Mouse (Mus musculus) lung, embryonic 14.5 days (tissue): ENCODE results near the gene Mapk3. TPM values are rescaled to one million over a fixed set of nuclear protein-coding genes. Genes with fewer than 3 reads are reported as not detected.

ENCODE experiments used
- ATAC-seq: fragments of 200-750 bp; cut with Nextera tagmentation; 2 replicates; pipeline ENCODE4 v1.8.0; 2017; ENCODE audit warnings: mild to moderate bottlenecking, moderate TSS enrichment, moderate library complexity; ENCODE audit not compliant: insufficient read depth
- DNase-seq: peaks from one replicate; pipeline ENCODE4 v3.0.0-alpha.2; 2015
- H3K27ac ChIP-seq: fragments of 300-500 bp; sonication (generic); 2 replicates; pipeline ENCODE4 v1.5.1; 2014; ENCODE audit warnings: low read depth, mild to moderate bottlenecking, moderate library complexity
- H3K27me3 ChIP-seq: fragments of 300-500 bp; sonication (generic); 2 replicates; pipeline ENCODE4 v1.6.1; 2014; ENCODE audit warnings: low read length, control low read depth; ENCODE audit not compliant: insufficient read depth
- H3K36me3 ChIP-seq: fragments of 300-500 bp; sonication (generic); 2 replicates; pipeline ENCODE4 v1.6.1; 2014; ENCODE audit warnings: control low read depth; ENCODE audit not compliant: insufficient read depth
- H3K4me1 ChIP-seq: fragments of 300-500 bp; sonication (generic); 2 replicates; pipeline ENCODE4 v1.6.1; 2014; ENCODE audit warnings: antibody characterized with exemption, control low read depth; ENCODE audit not compliant: insufficient read depth
- H3K4me2 ChIP-seq: fragments of 300-500 bp; sonication (generic); 2 replicates; pipeline ENCODE4 v1.6.1; 2014; ENCODE audit warnings: mild to moderate bottlenecking
- H3K4me3 ChIP-seq: fragments of 300-500 bp; sonication (generic); 2 replicates; pipeline ENCODE4 v1.5.1; 2014; ENCODE audit warnings: low read depth, low read length
- H3K9ac ChIP-seq: fragments of 300-500 bp; sonication (generic); 2 replicates; pipeline ENCODE4 v1.6.1; 2014
- H3K9me3 ChIP-seq: fragments of 300-500 bp; sonication (generic); 2 replicates; pipeline ENCODE4 v1.6.1; 2016; ENCODE audit warnings: low read depth, low read length, control low read depth
- CTCF ChIP-seq: IDR thresholded peaks from 2 replicates; pipeline ENCODE4 v1.5.1; 2016; ENCODE audit warnings: antibody characterized with exemption, low read depth
- WGBS: fragments of 180-500 bp; shearing (Covaris S2); extraction: QIAGEN DNeasy Blood & Tissue Kit; methylation state at CpG from one replicate; pipeline ENCODE4 v1.1.7; 2014; 5-methylcytosine and 5-hydroxymethylcytosine counted together
- polyA plus RNA-seq: library from polyadenylated mRNA; unstranded; fragments of >200 nt; fragmentation: Nextera tagmentation; extraction: Ambion mirVana; gene quantifications from 2 replicates; pipeline ENCODE4 v1.2.1, GENCODE M21; 2014

Gene Mapk3
- polyA plus RNA-seq, 1 experiment from 2014 or later, result 117 TPM

DNA sequence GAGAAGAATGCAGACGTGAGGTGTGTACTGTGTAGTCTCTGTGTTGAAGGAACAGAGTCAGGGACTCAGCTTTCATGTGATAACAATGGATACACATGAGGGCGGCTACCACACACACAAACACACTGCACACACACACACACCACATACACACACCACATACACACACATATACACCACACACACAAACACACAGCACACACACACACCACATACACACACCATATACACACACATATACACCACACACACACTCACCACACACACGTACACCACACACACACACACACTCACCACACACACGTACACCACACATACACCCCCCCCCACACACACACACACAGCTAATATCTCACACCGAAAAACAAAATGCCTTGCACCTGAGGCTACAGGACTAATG is 17.9 kb upstream of the Mapk3 start:
- no peak overlapping the region for H3K27ac ChIP-seq
- 67% methylated on average over 5 of the region's 5 CpGs for WGBS
- no peak for DNase-seq

GRCm38 (mm10) chr7:126741964-126742482 is 17.4 kb upstream of the Mapk3 start:
- H3K4me3 ChIP-seq, result no peak overlapping the region
- no peak for ATAC-seq
- TF ChIP-seq CTCF, result no peak

More for the DNA sequence above, 17.9 kb upstream of the Mapk3 start:
- H3K9me3 ChIP-seq, result no peaks in the 10 kb centered on the region
- H3K4me1 ChIP-seq, result no peaks in the 10 kb centered on the region
- H3K36me3 ChIP-seq, result no peaks in the 10 kb centered on the region
- no peak for TF ChIP-seq CTCF
- H3K4me2 ChIP-seq, result no peak overlapping the region
- no peak for ATAC-seq
- H3K4me3 ChIP-seq, result no peak overlapping the region
- H3K9ac ChIP-seq, result no peak overlapping the region
- H3K27me3 ChIP-seq, result no peaks in the 10 kb centered on the region

GRCm38 (mm10) chr7:126746066-126746465 is 13.3 kb upstream of the Mapk3 start:
- Histone ChIP-seq H3K4me1 (no peaks in the 10 kb centered on the region), H3K4me2 (no peak overlapping the region), H3K9ac (no peak overlapping the region), H3K27me3 (no peaks in the 10 kb centered on the region), H3K36me3 (no peaks in the 10 kb centered on the region), H3K27ac (no peak overlapping the region), H3K4me3 (no peak overlapping the region), H3K9me3 (no peaks in the 10 kb centered on the region)
- WGBS, result 81% methylated on average over 12 of the region's 12 CpGs
- no peak for ATAC-seq
- no peak for TF ChIP-seq CTCF
- no peak for DNase-seq

More at GRCm38 (mm10) chr7:126741964-126742482, 17.4 kb upstream of the Mapk3 start:
- Histone ChIP-seq H3K9ac (no peak overlapping the region), H3K9me3 (no peaks in the 10 kb centered on the region), H3K36me3 (no peaks in the 10 kb centered on the region), H3K4me2 (no peak overlapping the region), H3K27me3 (no peaks in the 10 kb centered on the region), H3K27ac (no peak overlapping the region), H3K4me1 (no peaks in the 10 kb centered on the region)
- DNase-seq, result no peak
- WGBS, result 87% methylated on average over 13 of the region's 13 CpGs

DNA sequence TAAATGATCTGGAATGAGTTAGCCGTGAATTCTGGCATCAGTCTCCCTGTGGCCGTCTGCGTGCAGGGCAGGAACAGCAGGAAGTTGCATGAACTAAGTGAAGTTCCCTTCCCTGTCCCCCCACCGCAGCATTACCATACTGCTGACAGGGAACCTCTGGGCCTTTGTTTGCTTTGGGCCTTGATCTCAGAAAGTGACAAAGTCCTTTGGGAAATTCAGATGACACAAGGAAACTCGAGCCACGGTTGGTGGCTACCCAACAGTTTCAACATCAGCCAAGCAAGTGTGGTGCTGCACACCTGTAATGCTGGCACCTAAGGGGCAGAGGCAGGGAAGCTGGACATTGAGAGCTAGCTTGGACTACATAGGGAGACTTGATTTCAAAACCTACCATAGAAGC is 12.6 kb upstream of the Mapk3 start:
- Histone ChIP-seq H3K36me3 (no peaks in the 10 kb centered on the region), H3K27me3 (no peaks in the 10 kb centered on the region), H3K27ac (no peak overlapping the region), H3K9ac (no peak overlapping the region), H3K4me2 (no peak overlapping the region), H3K9me3 (no peaks in the 10 kb centered on the region), H3K4me3 (no peak overlapping the region), H3K4me1 (no peaks in the 10 kb centered on the region)
- DNase-seq (no peak), ATAC-seq (no peak)
- TF ChIP-seq CTCF, result no peak
- 18% methylated on average over 6 of the region's 6 CpGs for WGBS

DNA sequence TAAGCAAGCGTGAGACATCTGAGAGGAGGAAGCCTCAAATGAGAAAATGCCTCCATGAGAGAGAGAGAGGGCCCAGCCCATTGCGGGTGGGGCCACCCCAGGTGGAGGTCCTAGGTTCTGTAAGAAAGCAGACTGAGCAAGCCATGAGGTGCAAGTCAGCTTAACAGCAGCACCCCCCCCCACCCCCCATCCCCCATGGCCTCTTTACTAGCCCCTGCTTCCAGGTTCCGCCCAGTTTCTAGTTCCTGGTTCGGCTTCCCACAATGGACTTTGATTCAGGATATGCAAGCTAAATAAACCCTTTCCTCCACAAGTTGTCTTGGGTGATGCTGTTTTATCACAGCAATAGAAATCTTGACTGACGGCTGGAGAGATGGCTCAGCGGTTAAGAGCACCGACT is 10.6 kb upstream of the Mapk3 start:
- ATAC-seq (no peak), DNase-seq (no peak)
- H3K4me1 ChIP-seq, result no peaks in the 10 kb centered on the region
- no peaks in the 10 kb centered on the region for H3K36me3 ChIP-seq
- no peaks in the 10 kb centered on the region for H3K27me3 ChIP-seq
- WGBS, result 65% methylated on average over 7 of the region's 7 CpGs
- no peak overlapping the region for H3K4me3 ChIP-seq
- TF ChIP-seq CTCF, result no peak
- no peak overlapping the region for H3K4me2 ChIP-seq
- H3K27ac ChIP-seq, result 0 out of 2 replicates have a peak overlapping the region, but pooled peaks have one; percentile 24
- no peaks in the 10 kb centered on the region for H3K9me3 ChIP-seq
- no peak overlapping the region for H3K9ac ChIP-seq

DNA sequence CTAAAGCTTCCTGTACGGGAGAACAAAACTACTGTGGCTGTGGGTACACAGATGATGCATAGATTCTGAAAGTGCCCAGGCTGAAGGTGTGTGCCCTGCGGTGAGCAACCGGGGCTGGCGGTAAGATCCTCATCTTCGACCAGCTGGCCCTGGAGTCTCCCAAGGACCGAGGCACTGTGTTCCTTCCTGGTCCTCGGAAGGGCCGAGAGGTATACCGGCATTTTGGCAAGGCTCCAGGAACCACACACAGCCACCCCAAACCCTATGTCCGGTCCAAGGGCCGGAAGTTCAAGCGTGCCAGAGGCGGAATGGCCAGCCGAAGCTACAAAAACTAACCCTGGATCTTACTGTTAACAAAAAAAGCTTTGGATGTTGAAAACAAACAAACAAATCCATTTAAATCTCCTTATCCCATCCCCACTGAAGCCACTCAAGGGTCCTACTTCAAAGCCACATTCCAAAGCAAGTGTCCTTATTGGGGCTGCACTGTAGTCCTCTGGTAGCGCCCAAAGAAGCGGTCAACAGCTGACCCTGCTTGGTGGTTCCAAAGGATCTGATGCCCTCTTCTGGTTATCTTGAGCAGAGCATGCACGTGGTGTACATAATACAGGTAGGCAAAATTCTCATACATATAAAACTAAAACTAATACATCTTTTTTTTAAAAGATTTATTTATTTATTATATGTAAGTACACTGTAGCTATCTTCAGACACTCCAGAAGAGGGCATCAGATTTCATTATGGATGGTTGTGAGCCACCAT is 9.6 kb upstream of the Mapk3 start:
- Histone ChIP-seq H3K36me3 (no peaks in the 10 kb centered on the region), H3K27ac (no peak overlapping the region), H3K9me3 (no peaks in the 10 kb centered on the region), H3K4me2 (no peak overlapping the region), H3K9ac (no peak overlapping the region), H3K4me3 (no peak overlapping the region), H3K27me3 (no peaks in the 10 kb centered on the region), H3K4me1 (no peaks in the 10 kb centered on the region)
- ATAC-seq (no peak), DNase-seq (no peak)
- 88% methylated on average over 17 of the region's 17 CpGs for WGBS
- no peak for TF ChIP-seq CTCF

GRCm38 (mm10) chr7:126754866-126755265 is 4.5 kb upstream of the Mapk3 start:
- ATAC-seq (peak; percentile 72), DNase-seq (peak; percentile 95)
- Histone ChIP-seq H3K4me3 (no peak overlapping the region), H3K36me3 (no peaks in the 10 kb centered on the region), H3K4me1 (no peaks in the 10 kb centered on the region), H3K4me2 (peak overlapping the region; percentile 40), H3K27ac (peak overlapping the region; percentile 72; the same call in 1 of the 2 replicates), H3K27me3 (no peaks in the 10 kb centered on the region), H3K9me3 (no peaks in the 10 kb centered on the region), H3K9ac (peak overlapping the region; percentile 44; the same call in 1 of the 2 replicates)
- 3% methylated on average over 9 of the region's 9 CpGs for WGBS
- TF ChIP-seq CTCF, result peak; percentile 90
